Mouse (Mus musculus) megakaryocyte, embryonic 14.5 days (primary cell): ENCODE data around the gene Nr3c2.

Experiments
- FLI1 ChIP-seq: IDR thresholded peaks from 2 replicates; pipeline ENCODE4 v1.6.1; 2012; ENCODE audit warnings: low read length, inconsistent platforms, mixed read lengths
- GATA1 ChIP-seq: IDR thresholded peaks from 3 replicates; pipeline ENCODE4 v1.6.1; 2012; ENCODE audit warnings: mixed read lengths, low read length, inconsistent platforms, borderline replicate concordance

GRCm38 (mm10) chr8:77292120-77292519, 392.9 kb downstream of the Nr3c2 start:
- TF ChIP-seq GATA1 (no peak), FLI1 (no peak)
